Mouse (Mus musculus) thymus, adult 2 months (tissue): ENCODE results near the gene Cnot8.

ENCODE experiments used
- CTCF ChIP-seq: fragments of 200-500 bp; IDR thresholded peaks from 2 replicates; pipeline ENCODE4 v1.5.1; 2012; ENCODE audit warnings: mild to moderate bottlenecking, control low read depth, low read length, moderate library complexity, borderline replicate concordance; ENCODE audit not compliant: control insufficient read depth, poor library complexity, insufficient read depth; ENCODE audit errors: extremely low read depth
- POLR2A ChIP-seq: fragments of 200-500 bp; IDR thresholded peaks from 2 replicates; pipeline ENCODE4 v1.6.1; 2012; ENCODE audit warnings: mild to moderate bottlenecking, low read length, control low read depth, moderate library complexity; ENCODE audit not compliant: control insufficient read depth, poor library complexity, insufficient read depth; ENCODE audit errors: extremely low read depth

GRCm38 (mm10) chr11:58101194-58101720, 2.7 kb upstream of the Cnot8 start:
- TF ChIP-seq CTCF, result no peak
- no peak for TF ChIP-seq POLR2A
